ENCODE assay signal across 23 mouse cellular contexts in the genomic region with DNA sequence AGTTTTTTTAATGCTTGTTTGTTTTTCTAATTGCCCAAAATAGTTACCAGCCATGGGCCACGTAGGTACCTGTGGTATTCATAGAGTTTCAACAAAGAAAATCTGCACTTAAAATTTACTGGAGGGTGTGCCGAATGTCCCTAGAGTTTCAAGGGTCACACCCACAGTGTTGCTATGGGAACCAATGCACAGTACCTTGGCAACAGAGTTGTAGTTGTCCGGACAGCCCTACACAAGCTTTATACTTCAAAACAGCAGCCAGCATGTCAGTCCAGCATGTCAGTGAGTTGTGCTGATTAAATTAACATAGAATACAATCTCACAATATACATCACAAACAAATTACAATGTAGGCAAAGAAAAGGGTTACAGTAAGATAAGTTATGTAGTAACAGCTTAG.
DNase-seq lines count a peak whose midpoint lies in the region; TF ChIP-seq lines count a peak whose summit lies in the region.
"Had no signal": no experiment of that assay in that cellular context is flagged by ENCODE, and none has a peak within 500 bp of the region (broad histone marks: within the 10 kb centered on the region; RNA-seq: fewer than 3 reads in every experiment).

No protein-coding gene starts in this region.

- intact Hi-C loops in heart, postnatal 36 days (cut with DNase I): no loop called here

- no peak overlapping the region for H3K27ac ChIP-seq in embryonic facial prominence, embryonic 10.5 days (replicated peaks)
- H3K27ac ChIP-seq: embryonic facial prominence, embryonic 12.5 days; hindbrain, embryonic 14.5 days; left cerebral cortex, adult 2 months; limb, embryonic 12.5 days; liver, embryonic 15.5 days; stomach, embryonic 15.5 days had no signal

- 55% methylated on average over 3 of the region's 3 CpGs for WGBS in lung, adult 2 months
- 72% methylated on average over 3 of the region's 3 CpGs for WGBS in embryonic facial prominence, embryonic 10.5 days

- peak; percentile 72 for DNase-seq in heart, adult 11 months
- no peak for DNase-seq in heart, postnatal 36 days
- DNase-seq in lung, postnatal 25 days (ENCODE audit: low spot score): peak; percentile 8
- no peak for DNase-seq in lung, adult 2 months
- DNase-seq in ZHBTc4 (ENCODE audit: low read depth, low spot score): peak; percentile 53
- DNase-seq in mesoderm, embryonic 11.5 days (ENCODE audit: low read depth, low spot score): peak; percentile 19
- no peak for DNase-seq in embryonic facial prominence, embryonic 10.5 days (ENCODE audit: low spot score)
- DNase-seq: adrenal gland, adult 8-10 months; cerebellum, adult 11 months; cerebellum, adult 9-11 months; heart, postnatal 4 days; kidney, adult 11 months; kidney, postnatal 14 days; midbrain, embryonic 14.5 days; right cerebral cortex, postnatal 25 days; thymus, postnatal 14 days had no signal

- H3K4me3 ChIP-seq in lung, adult 2 months (replicated peaks; ENCODE audit: extremely low read depth, low read depth, low read length): no peak overlapping the region
- H3K4me3 ChIP-seq in embryonic facial prominence, embryonic 10.5 days: no peak overlapping the region
- H3K4me3 ChIP-seq: embryonic facial prominence, embryonic 12.5 days; heart, embryonic 15.5 days; left cerebral cortex, adult 2 months; limb, embryonic 12.5 days; liver, embryonic 15.5 days; stomach, embryonic 15.5 days had no signal

- H3K36me3 ChIP-seq in embryonic facial prominence, embryonic 10.5 days (replicated peaks): no peaks in the 10 kb centered on the region
- H3K36me3 ChIP-seq: embryonic facial prominence, embryonic 12.5 days; heart, embryonic 15.5 days; stomach, embryonic 15.5 days had no signal

- no peaks in the 10 kb centered on the region for H3K9me3 ChIP-seq in embryonic facial prominence, embryonic 10.5 days
- H3K9me3 ChIP-seq: embryonic facial prominence, embryonic 12.5 days; heart, embryonic 15.5 days; limb, embryonic 12.5 days; liver, embryonic 15.5 days; stomach, embryonic 15.5 days had no signal

- no peak for TF ChIP-seq POLR2A in lung, adult 2 months (IDR thresholded peaks at IDR 0.05; ENCODE audit: borderline replicate concordance, extremely low read depth, low read depth, low read length)

- H3K27me3 ChIP-seq in embryonic facial prominence, embryonic 10.5 days (replicated peaks; ENCODE audit: low read depth, poor library complexity, severe bottlenecking): no peaks in the 10 kb centered on the region
- H3K27me3 ChIP-seq: heart, embryonic 15.5 days; liver, embryonic 15.5 days; stomach, embryonic 15.5 days had no signal

- no peak for TF ChIP-seq CTCF in lung, adult 2 months (IDR thresholded peaks at IDR 0.05; ENCODE audit: insufficient read depth, low read length)

- no peaks in the 10 kb centered on the region for H3K4me1 ChIP-seq in lung, adult 2 months (ENCODE audit: control insufficient read depth, insufficient read depth, low read length)
- peaks cover 13% of the 10 kb centered on the region for H3K4me1 ChIP-seq in embryonic facial prominence, embryonic 10.5 days
- H3K4me1 ChIP-seq: liver, embryonic 15.5 days had no signal

Comparison
In these comparisons a context has a peak if more than half of its experiments do, and no peak if none do; other contexts are left out.
1. DNase-seq: peak in heart, adult 11 months (single experiment), lung, postnatal 25 days (single experiment), ZHBTc4 (single experiment) and mesoderm, embryonic 11.5 days (single experiment); none in heart, postnatal 36 days (0 of 2), lung, adult 2 months (single experiment) and embryonic facial prominence, embryonic 10.5 days (single experiment).